Mouse (Mus musculus): ENCODE results near the gene Rcan2.

Rcan2 gene

DNA sequence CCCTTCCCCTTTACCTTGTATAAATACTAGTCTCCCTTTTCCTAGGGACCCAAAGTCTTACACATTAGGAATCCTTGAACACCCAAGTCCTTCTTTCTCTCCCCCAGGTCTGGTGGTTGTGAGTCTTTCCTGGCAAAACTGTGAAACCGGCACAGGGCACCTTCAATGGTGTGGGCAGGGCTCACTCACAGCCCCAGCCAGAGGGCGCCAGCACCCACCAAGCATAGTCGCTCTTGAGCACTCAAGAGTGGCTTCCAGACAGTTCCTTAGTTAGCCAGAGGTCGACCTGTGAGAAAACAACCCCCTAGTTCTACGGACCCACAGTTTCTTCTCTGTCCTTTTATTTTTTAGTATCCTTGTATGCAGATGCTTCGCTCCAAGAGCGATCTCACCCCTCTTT, at the start of gene Rcan2:
Gene Rcan2, plus strand, starts transcription at position 275 of the 400 bp plus-strand sequence.
- Histone ChIP-seq H3K36me3 (ENCODE audit: insufficient read depth, low read length) (no peaks in the 10 kb centered on the region), H3K4me1 (replicated peaks; ENCODE audit: low read depth, low read length) (peaks cover 15% of the 10 kb centered on the region), H3K27me3 (ENCODE audit: insufficient read depth, low read length) (peaks cover 42% of the 10 kb centered on the region), H3K4me3 (replicated peaks; ENCODE audit: low read length) (peak within 1 kb of the TSS; percentile 87), H3K9me3 (ENCODE audit: low read length) (no peaks in the 10 kb centered on the region)
- TF ChIP-seq CTCF (conservative IDR thresholded peaks at IDR 0.05; ENCODE audit: low read length) (peak; percentile 25), NANOG (IDR thresholded peaks at IDR 0.05; ENCODE audit: borderline replicate concordance, low read length) (no peak)

GRCm38 (mm10) chr17:43752811-43753210, 48.3 kb upstream of the Rcan2 start:
- Histone ChIP-seq H3K4me3 (replicated peaks; ENCODE audit: low read length) (no peak overlapping the region), H3K9me3 (ENCODE audit: low read length) (no peaks in the 10 kb centered on the region), H3K36me3 (ENCODE audit: insufficient read depth, low read length) (no peaks in the 10 kb centered on the region), H3K4me1 (replicated peaks; ENCODE audit: low read depth, low read length) (peaks cover 6% of the 10 kb centered on the region; the same call in 1 of the 2 replicates), H3K27me3 (ENCODE audit: insufficient read depth, low read length) (no peaks in the 10 kb centered on the region)
- no peak for TF ChIP-seq POU5F1 (IDR thresholded peaks at IDR 0.05; ENCODE audit: borderline replicate concordance, low read length)
- no peak for TF ChIP-seq NANOG (IDR thresholded peaks at IDR 0.05; ENCODE audit: borderline replicate concordance, low read length)
- TF ChIP-seq CTCF (conservative IDR thresholded peaks at IDR 0.05; ENCODE audit: low read length): no peak

GRCm38 (mm10) chr17:43754687-43755086, 46.5 kb upstream of the Rcan2 start:
- Histone ChIP-seq H3K4me1 (replicated peaks; ENCODE audit: low read depth, low read length) (no peaks in the 10 kb centered on the region), H3K9me3 (ENCODE audit: low read length) (no peaks in the 10 kb centered on the region), H3K27me3 (ENCODE audit: insufficient read depth, low read length) (no peaks in the 10 kb centered on the region), H3K4me3 (replicated peaks; ENCODE audit: low read length) (no peak overlapping the region), H3K36me3 (ENCODE audit: insufficient read depth, low read length) (no peaks in the 10 kb centered on the region)
- TF ChIP-seq CTCF (conservative IDR thresholded peaks at IDR 0.05; ENCODE audit: low read length) (no peak), NANOG (IDR thresholded peaks at IDR 0.05; ENCODE audit: borderline replicate concordance, low read length) (no peak), POU5F1 (IDR thresholded peaks at IDR 0.05; ENCODE audit: borderline replicate concordance, low read length) (no peak)

DNA sequence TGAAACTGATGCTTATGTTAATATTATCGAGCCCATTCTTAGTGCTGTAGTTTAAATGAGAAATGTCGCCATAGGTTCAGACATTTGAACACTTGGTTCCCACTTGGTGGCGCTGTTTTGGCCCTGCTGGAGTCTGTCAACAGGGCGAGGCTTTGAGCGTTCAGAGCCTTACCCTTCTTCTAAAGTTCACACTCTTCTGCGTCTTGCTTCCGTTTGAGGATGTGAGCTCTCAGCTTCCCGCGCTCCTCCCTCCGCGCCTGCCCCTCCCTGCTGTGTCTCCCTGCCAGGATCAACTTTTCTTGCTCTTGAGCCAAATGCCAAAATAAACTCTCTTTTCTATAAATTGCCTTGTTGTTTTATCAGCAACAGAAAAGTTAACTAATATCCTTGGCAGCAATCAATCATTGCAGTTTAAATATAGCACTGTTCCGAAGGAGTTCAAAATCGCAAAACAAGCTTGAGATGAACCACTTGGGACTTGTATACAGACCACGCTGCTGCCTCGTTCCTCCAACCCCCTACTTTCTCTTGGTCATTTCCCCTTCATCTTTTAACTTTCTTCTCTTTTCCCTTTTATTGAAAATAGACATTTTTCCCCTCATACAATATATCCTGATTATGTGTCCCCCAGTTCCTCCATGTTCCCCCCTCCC, 42.4 kb upstream of the Rcan2 start:
- no peaks in the 10 kb centered on the region for H3K4me1 ChIP-seq (replicated peaks; ENCODE audit: low read depth, low read length)
- no peaks in the 10 kb centered on the region for H3K9me3 ChIP-seq (ENCODE audit: low read length)
- H3K36me3 ChIP-seq (ENCODE audit: insufficient read depth, low read length): no peaks in the 10 kb centered on the region
- TF ChIP-seq CTCF (conservative IDR thresholded peaks at IDR 0.05; ENCODE audit: low read length): 0 out of 2 replicates have a peak, but pooled peaks have one; percentile 11
- no peak for TF ChIP-seq NANOG (IDR thresholded peaks at IDR 0.05; ENCODE audit: borderline replicate concordance, low read length)
- TF ChIP-seq POU5F1 (IDR thresholded peaks at IDR 0.05; ENCODE audit: borderline replicate concordance, low read length): no peak
- H3K4me3 ChIP-seq (replicated peaks; ENCODE audit: low read length): no peak overlapping the region
- H3K27me3 ChIP-seq (ENCODE audit: insufficient read depth, low read length): no peaks in the 10 kb centered on the region

- Histone ChIP-seq H3K4me1 (replicated peaks; ENCODE audit: low read depth, low read length) (no peaks in the 10 kb centered on the region), H3K9me3 (ENCODE audit: low read length) (peaks cover 10% of the 10 kb centered on the region; the same call in 1 of the 2 replicates), H3K27me3 (ENCODE audit: insufficient read depth, low read length) (no peaks in the 10 kb centered on the region), H3K36me3 (ENCODE audit: insufficient read depth, low read length) (no peaks in the 10 kb centered on the region), H3K4me3 (replicated peaks; ENCODE audit: low read length) (no peak overlapping the region)
- TF ChIP-seq NANOG (IDR thresholded peaks at IDR 0.05; ENCODE audit: borderline replicate concordance, low read length) (no peak), POU5F1 (IDR thresholded peaks at IDR 0.05; ENCODE audit: borderline replicate concordance, low read length) (no peak), CTCF (conservative IDR thresholded peaks at IDR 0.05; ENCODE audit: low read length) (no peak)
Observed at GRCm38 (mm10) chr17:43784531-43784930, 16.6 kb upstream of the Rcan2 start.

DNA sequence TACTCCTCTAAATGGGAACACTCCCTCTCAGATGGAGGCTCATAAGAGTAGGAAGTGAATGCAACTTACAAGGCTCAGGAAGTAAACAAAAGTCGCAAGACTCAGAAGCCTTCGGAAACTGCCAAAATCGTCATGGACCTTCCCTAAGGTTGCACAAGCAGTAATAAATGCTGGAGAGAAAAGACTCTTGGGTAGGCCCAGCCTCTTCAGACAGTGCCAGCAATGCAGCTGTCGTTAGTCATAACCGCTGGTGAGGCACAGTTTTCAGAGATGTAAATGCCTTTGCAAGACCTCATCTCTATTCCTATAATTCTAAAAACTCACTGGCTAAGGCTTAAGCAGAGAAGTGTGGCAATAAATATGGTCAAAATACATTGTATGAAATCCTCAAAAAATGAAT, 12.9 kb upstream of the Rcan2 start:
- no peaks in the 10 kb centered on the region; the same call in 1 of the 2 replicates for H3K27me3 ChIP-seq (ENCODE audit: insufficient read depth, low read length)
- no peaks in the 10 kb centered on the region for H3K9me3 ChIP-seq (ENCODE audit: low read length)
- H3K36me3 ChIP-seq (ENCODE audit: insufficient read depth, low read length): no peaks in the 10 kb centered on the region
- H3K4me1 ChIP-seq (replicated peaks; ENCODE audit: low read depth, low read length): no peaks in the 10 kb centered on the region
- TF ChIP-seq NANOG (IDR thresholded peaks at IDR 0.05; ENCODE audit: borderline replicate concordance, low read length): no peak
- no peak for TF ChIP-seq CTCF (conservative IDR thresholded peaks at IDR 0.05; ENCODE audit: low read length)
- no peak for TF ChIP-seq POU5F1 (IDR thresholded peaks at IDR 0.05; ENCODE audit: borderline replicate concordance, low read length)
- no peak overlapping the region for H3K4me3 ChIP-seq (replicated peaks; ENCODE audit: low read length)

GRCm38 (mm10) chr17:43789376-43789775, 11.8 kb upstream of the Rcan2 start:
- no peaks in the 10 kb centered on the region for H3K36me3 ChIP-seq (ENCODE audit: insufficient read depth, low read length)
- H3K4me1 ChIP-seq (replicated peaks; ENCODE audit: low read depth, low read length): no peaks in the 10 kb centered on the region
- H3K9me3 ChIP-seq (ENCODE audit: low read length): no peaks in the 10 kb centered on the region
- H3K4me3 ChIP-seq (replicated peaks; ENCODE audit: low read length): no peak overlapping the region
- no peaks in the 10 kb centered on the region; the same call in 1 of the 2 replicates for H3K27me3 ChIP-seq (ENCODE audit: insufficient read depth, low read length)
- TF ChIP-seq POU5F1 (IDR thresholded peaks at IDR 0.05; ENCODE audit: borderline replicate concordance, low read length) (no peak), CTCF (conservative IDR thresholded peaks at IDR 0.05; ENCODE audit: low read length) (no peak), NANOG (IDR thresholded peaks at IDR 0.05; ENCODE audit: borderline replicate concordance, low read length) (no peak)

DNA sequence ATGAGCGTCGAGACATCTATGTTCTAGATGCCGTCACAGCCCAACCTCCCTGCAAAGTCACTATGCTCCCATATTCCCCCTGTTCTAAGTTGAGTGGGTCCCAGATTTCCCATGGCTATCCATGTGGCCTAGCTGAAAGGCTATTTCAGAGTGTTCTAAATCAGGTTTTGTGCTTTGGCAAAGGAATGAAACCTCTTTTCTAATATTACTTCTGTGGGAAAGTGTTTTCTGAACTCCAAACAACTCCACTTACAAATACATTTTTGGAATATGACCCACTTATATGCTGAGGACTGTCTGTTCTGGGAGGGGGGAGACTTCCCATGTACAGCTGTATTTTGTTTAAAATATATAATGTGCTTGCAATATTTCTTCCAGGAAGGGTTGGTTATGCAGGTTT, 9.4 kb upstream of the Rcan2 start:
- Histone ChIP-seq H3K36me3 (ENCODE audit: insufficient read depth, low read length) (no peaks in the 10 kb centered on the region), H3K4me1 (replicated peaks; ENCODE audit: low read depth, low read length) (no peaks in the 10 kb centered on the region), H3K27me3 (ENCODE audit: insufficient read depth, low read length) (no peaks in the 10 kb centered on the region; the same call in 1 of the 2 replicates), H3K9me3 (ENCODE audit: low read length) (no peaks in the 10 kb centered on the region), H3K4me3 (replicated peaks; ENCODE audit: low read length) (no peak overlapping the region)
- no peak for TF ChIP-seq CTCF (conservative IDR thresholded peaks at IDR 0.05; ENCODE audit: low read length)
- TF ChIP-seq NANOG (IDR thresholded peaks at IDR 0.05; ENCODE audit: borderline replicate concordance, low read length): no peak
- TF ChIP-seq POU5F1 (IDR thresholded peaks at IDR 0.05; ENCODE audit: borderline replicate concordance, low read length): no peak

All from E14TG2a.4 (cell line).